Mouse (Mus musculus): ENCODE results near the gene Plxna2. TPM values are rescaled to one million over a fixed set of nuclear protein-coding genes. Genes with fewer than 3 reads are reported as not detected.

Plxna2 gene
- polyA plus RNA-seq, 1 experiment from 2014 or later = 72.1 TPM

GRCm38 (mm10) chr1:194821721-194822120 lies 203.7 kb downstream of the Plxna2 start:
- 82% methylated on average over 1 of the region's 1 CpGs for WGBS
- H3K36me3 ChIP-seq = no peaks in the 10 kb centered on the region
- ATAC-seq (replicated peaks) = no peak
- H3K27ac ChIP-seq (replicated peaks) = no peak overlapping the region
- no peaks in the 10 kb centered on the region for H3K4me1 ChIP-seq
- no peak overlapping the region for H3K4me2 ChIP-seq (replicated peaks)
- no peak overlapping the region for H3K4me3 ChIP-seq
- H3K9ac ChIP-seq (replicated peaks) = no peak overlapping the region
- H3K27me3 ChIP-seq = no peaks in the 10 kb centered on the region
- no peaks in the 10 kb centered on the region for H3K9me3 ChIP-seq

- Histone ChIP-seq H3K27ac (replicated peaks) (no peak overlapping the region), H3K4me1 (no peaks in the 10 kb centered on the region), H3K36me3 (no peaks in the 10 kb centered on the region), H3K27me3 (no peaks in the 10 kb centered on the region), H3K4me2 (replicated peaks) (no peak overlapping the region), H3K9me3 (no peaks in the 10 kb centered on the region), H3K9ac (replicated peaks) (no peak overlapping the region), H3K4me3 (no peak overlapping the region)
- ATAC-seq (replicated peaks) = no peak
Observed at GRCm38 (mm10) chr1:194828316-194828715, 210.3 kb downstream of the Plxna2 start.

- Histone ChIP-seq H3K9me3 (no peaks in the 10 kb centered on the region), H3K9ac (replicated peaks) (no peak overlapping the region), H3K4me1 (peaks cover 7% of the 10 kb centered on the region; the same call in 1 of the 2 replicates), H3K27me3 (no peaks in the 10 kb centered on the region), H3K36me3 (no peaks in the 10 kb centered on the region), H3K4me3 (no peak overlapping the region), H3K27ac (replicated peaks) (0 out of 2 replicates have a peak overlapping the region, but pooled peaks have one; percentile 36), H3K4me2 (replicated peaks) (no peak overlapping the region)
- ATAC-seq (replicated peaks) = peak; percentile 61; the same call in 1 of the 2 replicates
Observed at GRCm38 (mm10) chr1:194835238-194835637, 217.2 kb downstream of the Plxna2 start.

- Histone ChIP-seq H3K27ac (replicated peaks) (no peak overlapping the region), H3K4me1 (peaks cover 7% of the 10 kb centered on the region; the same call in 1 of the 2 replicates), H3K36me3 (no peaks in the 10 kb centered on the region), H3K4me3 (no peak overlapping the region), H3K9ac (replicated peaks) (no peak overlapping the region), H3K4me2 (replicated peaks) (no peak overlapping the region), H3K27me3 (no peaks in the 10 kb centered on the region), H3K9me3 (no peaks in the 10 kb centered on the region)
- no peak for ATAC-seq (replicated peaks)
- 45% methylated on average over 3 of the region's 3 CpGs for WGBS
Observed at GRCm38 (mm10) chr1:194836182-194836581, 218.2 kb downstream of the Plxna2 start.

- no peak overlapping the region for H3K27ac ChIP-seq (replicated peaks)
- WGBS = 76% methylated on average over 4 of the region's 4 CpGs
- H3K4me2 ChIP-seq (replicated peaks) = no peak overlapping the region
- no peak for ATAC-seq (replicated peaks)
- no peaks in the 10 kb centered on the region for H3K36me3 ChIP-seq
- H3K9ac ChIP-seq (replicated peaks) = no peak overlapping the region
- no peaks in the 10 kb centered on the region for H3K27me3 ChIP-seq
- H3K4me1 ChIP-seq = peaks cover 7% of the 10 kb centered on the region; the same call in 1 of the 2 replicates
- H3K9me3 ChIP-seq = no peaks in the 10 kb centered on the region
- H3K4me3 ChIP-seq = no peak overlapping the region
Observed at GRCm38 (mm10) chr1:194836671-194837070, 218.7 kb downstream of the Plxna2 start.

- WGBS = 29% methylated on average over 1 of the region's 1 CpGs
- Histone ChIP-seq H3K27me3 (no peaks in the 10 kb centered on the region), H3K4me1 (peaks cover 7% of the 10 kb centered on the region; the same call in 1 of the 2 replicates), H3K27ac (replicated peaks) (no peak overlapping the region), H3K4me2 (replicated peaks) (no peak overlapping the region), H3K9ac (replicated peaks) (no peak overlapping the region), H3K9me3 (no peaks in the 10 kb centered on the region), H3K36me3 (no peaks in the 10 kb centered on the region), H3K4me3 (no peak overlapping the region)
- ATAC-seq (replicated peaks) = 0 out of 2 replicates have a peak, but pooled peaks have one; percentile 46
Observed at GRCm38 (mm10) chr1:194839230-194839910, 221.4 kb downstream of the Plxna2 start.

GRCm38 (mm10) chr1:194843020-194843419 lies 225.0 kb downstream of the Plxna2 start:
- Histone ChIP-seq H3K27me3 (no peaks in the 10 kb centered on the region), H3K9ac (replicated peaks) (no peak overlapping the region), H3K9me3 (no peaks in the 10 kb centered on the region), H3K36me3 (no peaks in the 10 kb centered on the region), H3K4me1 (no peaks in the 10 kb centered on the region), H3K4me2 (replicated peaks) (no peak overlapping the region), H3K4me3 (no peak overlapping the region), H3K27ac (replicated peaks) (no peak overlapping the region)
- WGBS = 92% methylated on average over 2 of the region's 2 CpGs
- ATAC-seq (replicated peaks) = no peak

- no peak overlapping the region for H3K4me3 ChIP-seq
- no peak overlapping the region for H3K4me2 ChIP-seq (replicated peaks)
- no peaks in the 10 kb centered on the region for H3K36me3 ChIP-seq
- peaks cover 10% of the 10 kb centered on the region; the same call in 1 of the 2 replicates for H3K4me1 ChIP-seq
- ATAC-seq (replicated peaks) = no peak
- no peaks in the 10 kb centered on the region for H3K9me3 ChIP-seq
- H3K9ac ChIP-seq (replicated peaks) = no peak overlapping the region
- no peak overlapping the region for H3K27ac ChIP-seq (replicated peaks)
- WGBS = 88% methylated on average over 4 of the region's 4 CpGs
- H3K27me3 ChIP-seq = no peaks in the 10 kb centered on the region
Observed at GRCm38 (mm10) chr1:194847014-194847413, 229.0 kb downstream of the Plxna2 start.

GRCm38 (mm10) chr1:194851242-194852064 lies 233.4 kb downstream of the Plxna2 start:
- no peaks in the 10 kb centered on the region for H3K27me3 ChIP-seq
- H3K9me3 ChIP-seq = no peaks in the 10 kb centered on the region
- H3K4me3 ChIP-seq = no peak overlapping the region
- no peaks in the 10 kb centered on the region for H3K36me3 ChIP-seq
- no peak overlapping the region for H3K4me2 ChIP-seq (replicated peaks)
- ATAC-seq (replicated peaks) = peak; percentile 80
- peak overlapping the region; percentile 27 for H3K27ac ChIP-seq (replicated peaks)
- no peak overlapping the region for H3K9ac ChIP-seq (replicated peaks)
- 41% methylated on average over 4 of the region's 4 CpGs for WGBS
- peaks cover 10% of the 10 kb centered on the region; the same call in 1 of the 2 replicates for H3K4me1 ChIP-seq

GRCm38 (mm10) chr1:194852065-194852358 lies 234.0 kb downstream of the Plxna2 start:
- ATAC-seq (replicated peaks) = peak; percentile 43
- no peaks in the 10 kb centered on the region for H3K36me3 ChIP-seq
- H3K4me3 ChIP-seq = no peak overlapping the region
- H3K27me3 ChIP-seq = no peaks in the 10 kb centered on the region
- no peak overlapping the region for H3K9ac ChIP-seq (replicated peaks)
- 46% methylated on average over 2 of the region's 2 CpGs for WGBS
- H3K27ac ChIP-seq (replicated peaks) = peak overlapping the region; percentile 27; the same call in 1 of the 2 replicates
- H3K4me2 ChIP-seq (replicated peaks) = no peak overlapping the region
- peaks cover 10% of the 10 kb centered on the region; the same call in 1 of the 2 replicates for H3K4me1 ChIP-seq
- H3K9me3 ChIP-seq = no peaks in the 10 kb centered on the region
